Mouse (Mus musculus) c-Kit-positive CD71-negative TER-119-negative erythroid progenitor cells, embryonic 14.5 days (primary cell): ENCODE results near the gene H2-Oa.
A peak's percentile ranks its signal among the peaks of the same experiment; 100 is the strongest.

Experiments used
- DNase-seq: peaks from one replicate; pipeline ENCODE4 v3.0.0-alpha.2; 2013; ENCODE audit warnings: low read depth

The H2-Oa gene

GRCm38 (mm10) chr17:34122188-34122984 is 30.2 kb downstream of the H2-Oa start, which contains the start of gene Brd2:
Gene Brd2 (minus strand): TSS chr17:34122634.
- peak; percentile 96 for DNase-seq

- no peak for DNase-seq
These were observed 31.0 kb downstream of the H2-Oa start for GRCm38 (mm10) chr17:34123111-34123510.

- DNase-seq, result no peak
These were observed 31.4 kb downstream of the H2-Oa start for GRCm38 (mm10) chr17:34123518-34123917.

GRCm38 (mm10) chr17:34124649-34125048 is 32.5 kb downstream of the H2-Oa start:
- DNase-seq, result no peak

GRCm38 (mm10) chr17:34126826-34127420 is 34.8 kb downstream of the H2-Oa start:
- DNase-seq, result no peak

- no peak for DNase-seq
These were observed 35.3 kb downstream of the H2-Oa start for GRCm38 (mm10) chr17:34127475-34127874.

- no peak for DNase-seq
These were observed 36.3 kb downstream of the H2-Oa start for GRCm38 (mm10) chr17:34128264-34128937.

GRCm38 (mm10) chr17:34128944-34129791 is 37.0 kb downstream of the H2-Oa start:
- no peak for DNase-seq

GRCm38 (mm10) chr17:34130073-34130947 is 38.2 kb downstream of the H2-Oa start:
- no peak for DNase-seq

- no peak for DNase-seq
These were observed 39.8 kb downstream of the H2-Oa start for GRCm38 (mm10) chr17:34131911-34132310.

GRCm38 (mm10) chr17:34133289-34133688 is 41.1 kb downstream of the H2-Oa start:
- DNase-seq, result no peak

GRCm38 (mm10) chr17:34134451-34134850 is 42.3 kb downstream of the H2-Oa start:
- DNase-seq, result no peak

GRCm38 (mm10) chr17:34135297-34136224 is 43.4 kb downstream of the H2-Oa start:
- DNase-seq, result peak; percentile 100

GRCm38 (mm10) chr17:34137601-34138000 is 45.5 kb downstream of the H2-Oa start:
- DNase-seq, result no peak

- no peak for DNase-seq
These were observed 46.5 kb downstream of the H2-Oa start for GRCm38 (mm10) chr17:34138655-34139054.

GRCm38 (mm10) chr17:34139416-34139815 is 47.3 kb downstream of the H2-Oa start:
- no peak for DNase-seq

- no peak for DNase-seq
These were observed 48.1 kb downstream of the H2-Oa start for GRCm38 (mm10) chr17:34140240-34140639.

- DNase-seq, result no peak
These were observed 49.3 kb downstream of the H2-Oa start for GRCm38 (mm10) chr17:34141448-34141847.

- DNase-seq, result no peak
These were observed 50.4 kb downstream of the H2-Oa start for GRCm38 (mm10) chr17:34142456-34143010.

GRCm38 (mm10) chr17:34143033-34143432 is 50.9 kb downstream of the H2-Oa start, which contains the start of gene H2-DMb2:
Gene H2-DMb2 (plus strand): TSS chr17:34143307.
- no peak for DNase-seq
